Mouse (Mus musculus): Measurements from ENCODE around the gene Srrd. TPM values are rescaled to one million over a fixed set of nuclear protein-coding genes. Genes with fewer than 3 reads are reported as not detected.

Srrd gene
- 10 to 100 TPM in 25 of 26 experiments, 1 to 10 TPM in 1; 6.4 to 59.0 (median 34.5) TPM for total RNA-seq (2018; cell fraction: chromatin; rRNA removed)
- total RNA-seq (2018; cell fraction: cytosol; rRNA removed): 10 to 100 TPM in 23 of 26 experiments, 1 to 10 TPM in 3; 8.8 to 23.6 (median 16.0) TPM
- total RNA-seq (2018; cell fraction: nucleus; rRNA removed): 10 to 100 TPM; 13.0 to 55.0 (median 32.4) TPM
- polyA plus RNA-seq (2018): 10.4 to 27.3 TPM (median 21.2 TPM) in 3 replicates

DNA sequence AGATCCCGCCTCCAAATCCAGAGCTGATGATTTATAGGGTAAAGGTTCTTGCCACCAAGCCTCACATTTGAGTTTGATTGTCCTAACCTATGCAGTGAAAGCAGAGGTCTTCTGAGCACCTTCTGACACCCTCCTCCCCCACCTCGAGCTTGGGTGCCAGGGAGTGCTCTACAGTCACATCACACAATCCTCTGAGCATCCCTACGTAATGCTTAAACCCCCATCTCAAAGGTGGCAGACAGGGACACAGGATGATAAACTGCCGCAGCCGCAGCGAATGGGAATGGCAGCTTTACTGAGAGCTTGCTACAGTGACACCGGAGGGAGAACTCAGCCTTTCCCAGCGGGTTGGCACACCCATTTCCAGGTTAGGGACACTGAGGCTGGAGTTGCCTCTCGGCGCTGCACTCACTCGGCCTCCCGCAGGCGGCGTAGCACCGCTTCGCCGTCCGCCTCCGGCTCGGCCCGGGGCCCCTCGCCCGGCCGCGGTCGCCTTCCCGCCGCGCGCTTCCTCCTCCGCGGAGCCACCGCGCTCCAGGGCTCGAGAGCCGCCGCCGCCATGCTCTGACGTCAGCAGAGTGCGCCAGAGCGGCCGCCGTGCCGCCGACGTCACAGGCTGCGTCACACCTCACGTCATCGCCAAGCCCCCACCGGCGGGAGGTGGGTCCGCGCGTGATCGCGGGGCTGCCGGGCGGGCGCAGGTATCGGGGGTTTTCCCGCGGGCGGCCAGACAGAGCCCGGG lies at the start of gene Srrd, which contains the start of gene Hps4:
Gene Srrd, minus strand, starts transcription at position 578 of the 742 bp plus-strand sequence.
Gene Hps4, plus strand, starts transcription at position 621 of the 742 bp plus-strand sequence.
- peaks cover 35% of the 10 kb centered on the region for H3K79me2 ChIP-seq (ENCODE audit: inconsistent target)
- H3K27ac ChIP-seq: peak within 1 kb of the TSS; percentile 78
- H3K36me3 ChIP-seq (ENCODE audit: inconsistent target): peaks cover 33% of the 10 kb centered on the region
- H3K4me3 ChIP-seq (ENCODE audit: inconsistent target): peak within 1 kb of the TSS; percentile 89
- 4% methylated on average over 40 of the region's 64 CpGs for WGBS (ENCODE audit: missing documents)

DNA sequence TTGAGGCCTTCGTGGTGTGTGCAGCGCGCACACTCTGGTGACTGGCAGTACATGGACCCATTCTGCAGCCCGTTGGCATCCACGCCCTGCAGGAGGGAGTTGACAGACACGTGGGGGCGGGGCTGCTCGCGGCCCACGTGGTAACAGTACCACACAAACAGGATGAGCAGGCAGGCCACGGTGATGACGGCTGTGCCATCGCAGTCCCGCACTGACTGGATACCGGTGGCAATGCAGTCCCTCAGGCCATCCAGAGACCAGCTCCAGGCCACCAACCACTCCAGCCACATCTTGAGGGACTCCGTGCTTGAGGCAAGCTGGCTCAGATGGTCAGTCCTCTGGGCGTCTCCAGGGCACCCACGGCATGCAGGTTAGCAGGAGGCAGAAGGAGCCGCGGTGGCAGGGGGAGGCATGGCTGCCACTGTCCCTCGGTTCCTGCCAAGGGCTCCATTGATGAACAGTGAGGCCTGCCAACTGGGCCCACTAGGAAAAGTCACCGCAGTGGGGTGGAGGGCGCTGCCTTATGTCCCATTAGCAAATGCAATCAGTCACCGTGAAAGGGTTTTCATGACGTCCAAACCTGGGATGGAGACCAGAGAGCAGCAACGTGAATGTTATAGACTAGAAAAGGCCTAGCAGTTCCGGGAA lies 49.0 kb upstream of the Srrd start:
- H3K79me2 ChIP-seq (ENCODE audit: inconsistent target): no peaks in the 10 kb centered on the region
- no peaks in the 10 kb centered on the region for H3K36me3 ChIP-seq (ENCODE audit: inconsistent target)
- H3K4me3 ChIP-seq (ENCODE audit: inconsistent target): no peak overlapping the region
- 80% methylated on average over 27 of the region's 27 CpGs for WGBS (ENCODE audit: missing documents)
- no peak overlapping the region for H3K27ac ChIP-seq

DNA sequence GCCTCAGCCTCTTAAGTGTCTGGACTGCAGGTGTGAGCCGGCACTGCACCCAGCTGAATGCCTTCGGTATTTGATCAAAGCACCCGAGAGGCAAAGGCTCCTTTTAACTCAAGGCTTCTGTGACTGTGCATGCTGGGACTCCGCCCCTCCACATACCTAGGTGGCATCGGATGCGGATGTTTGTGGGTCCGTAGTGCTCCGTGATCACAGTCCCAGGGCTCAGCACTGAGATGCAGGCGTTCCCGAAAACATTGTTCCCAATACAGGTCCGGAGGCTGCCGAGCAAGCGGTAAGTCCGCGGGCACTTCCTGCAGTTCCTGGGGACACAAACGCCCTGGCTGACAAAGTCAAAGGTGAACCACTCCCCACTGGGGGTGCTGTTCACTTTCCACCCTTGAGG lies 48.2 kb upstream of the Srrd start:
- H3K27ac ChIP-seq: no peak overlapping the region
- no peaks in the 10 kb centered on the region for H3K79me2 ChIP-seq (ENCODE audit: inconsistent target)
- 68% methylated on average over 16 of the region's 16 CpGs for WGBS (ENCODE audit: missing documents)
- no peaks in the 10 kb centered on the region for H3K36me3 ChIP-seq (ENCODE audit: inconsistent target)
- no peak overlapping the region for H3K4me3 ChIP-seq (ENCODE audit: inconsistent target)

DNA sequence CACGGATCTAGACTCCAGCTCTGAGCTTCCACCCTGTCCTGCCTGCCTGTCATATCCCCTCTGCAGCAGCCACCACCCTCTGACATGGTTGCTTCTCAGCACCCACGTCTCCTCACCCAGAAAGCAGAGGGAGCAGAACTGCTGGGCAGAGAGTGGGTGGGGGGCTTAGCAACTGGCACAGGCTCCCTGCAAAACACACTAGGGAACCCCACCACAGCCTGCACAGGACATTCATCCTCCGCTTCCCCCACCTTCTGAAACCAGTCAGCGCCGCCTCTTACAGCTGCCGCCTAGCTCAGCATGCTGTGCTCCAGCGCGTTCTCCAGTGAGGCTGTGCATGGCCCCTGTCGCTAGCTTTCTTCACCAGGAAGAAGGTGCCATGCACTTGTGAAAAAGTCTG lies 46.5 kb upstream of the Srrd start:
- Histone ChIP-seq H3K36me3 (ENCODE audit: inconsistent target) (no peaks in the 10 kb centered on the region), H3K79me2 (ENCODE audit: inconsistent target) (no peaks in the 10 kb centered on the region), H3K4me3 (ENCODE audit: inconsistent target) (no peak overlapping the region), H3K27ac (no peak overlapping the region)
- 86% methylated on average over 9 of the region's 9 CpGs for WGBS (ENCODE audit: missing documents)

DNA sequence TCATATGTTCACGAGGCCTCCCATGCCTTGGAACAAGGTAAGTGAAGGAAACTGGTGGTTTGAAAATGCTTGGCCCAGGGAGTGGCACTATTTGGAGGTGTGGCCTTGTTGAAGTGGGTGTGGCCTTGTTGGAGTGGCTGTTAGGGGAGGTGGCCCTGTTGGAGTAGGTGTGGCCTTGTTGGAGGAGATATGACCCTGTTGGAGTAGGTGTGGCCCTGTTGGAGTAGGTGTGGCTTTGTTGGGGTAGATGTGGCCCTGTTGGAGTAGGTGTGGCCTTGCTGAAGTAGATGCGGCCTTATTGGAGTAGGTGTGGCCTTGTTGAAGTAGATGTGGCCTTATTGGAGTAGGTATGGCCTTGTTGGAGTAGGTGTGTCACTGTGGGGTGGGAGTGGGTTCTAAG lies 43.1 kb upstream of the Srrd start:
- no peaks in the 10 kb centered on the region for H3K36me3 ChIP-seq (ENCODE audit: inconsistent target)
- no peaks in the 10 kb centered on the region for H3K79me2 ChIP-seq (ENCODE audit: inconsistent target)
- H3K4me3 ChIP-seq (ENCODE audit: inconsistent target): no peak overlapping the region
- H3K27ac ChIP-seq: no peak overlapping the region
- 96% methylated on average over 2 of the region's 2 CpGs for WGBS (ENCODE audit: missing documents)

DNA sequence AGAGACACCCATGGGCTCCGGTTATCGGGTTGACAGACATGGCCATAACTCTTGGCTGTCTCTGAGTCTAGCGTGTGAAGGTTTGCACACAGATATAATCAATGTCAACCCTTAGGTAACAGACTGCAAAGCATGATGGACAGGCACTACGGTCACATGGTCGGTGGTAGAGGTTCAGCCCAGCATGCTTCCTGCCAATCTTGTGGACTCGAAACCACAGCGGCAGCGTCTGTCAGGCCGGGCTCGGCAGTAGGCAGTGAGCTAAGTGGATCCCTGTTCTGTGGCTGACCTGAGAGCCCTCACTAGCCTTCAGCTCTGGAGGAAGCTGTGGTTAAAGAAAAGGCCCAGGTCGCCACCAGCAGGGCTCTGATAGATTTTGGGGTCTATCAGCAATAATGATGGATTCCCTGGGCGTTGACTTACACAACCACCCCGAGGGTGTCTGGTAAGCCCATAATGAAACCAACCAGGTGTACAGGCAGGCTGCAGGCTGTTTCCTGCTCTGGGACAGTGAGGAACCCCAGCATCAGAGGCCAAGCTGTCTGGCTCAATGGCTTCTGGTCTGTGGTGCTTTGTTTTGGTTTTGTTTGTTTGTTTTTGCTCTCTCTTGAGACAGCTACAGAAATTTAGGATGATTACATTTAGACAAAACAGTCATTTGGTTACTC lies 42.1 kb upstream of the Srrd start:
- Histone ChIP-seq H3K4me3 (ENCODE audit: inconsistent target) (no peak overlapping the region), H3K36me3 (ENCODE audit: inconsistent target) (no peaks in the 10 kb centered on the region), H3K27ac (no peak overlapping the region), H3K79me2 (ENCODE audit: inconsistent target) (no peaks in the 10 kb centered on the region)
- 15% methylated on average over 13 of the region's 13 CpGs for WGBS (ENCODE audit: missing documents)

DNA sequence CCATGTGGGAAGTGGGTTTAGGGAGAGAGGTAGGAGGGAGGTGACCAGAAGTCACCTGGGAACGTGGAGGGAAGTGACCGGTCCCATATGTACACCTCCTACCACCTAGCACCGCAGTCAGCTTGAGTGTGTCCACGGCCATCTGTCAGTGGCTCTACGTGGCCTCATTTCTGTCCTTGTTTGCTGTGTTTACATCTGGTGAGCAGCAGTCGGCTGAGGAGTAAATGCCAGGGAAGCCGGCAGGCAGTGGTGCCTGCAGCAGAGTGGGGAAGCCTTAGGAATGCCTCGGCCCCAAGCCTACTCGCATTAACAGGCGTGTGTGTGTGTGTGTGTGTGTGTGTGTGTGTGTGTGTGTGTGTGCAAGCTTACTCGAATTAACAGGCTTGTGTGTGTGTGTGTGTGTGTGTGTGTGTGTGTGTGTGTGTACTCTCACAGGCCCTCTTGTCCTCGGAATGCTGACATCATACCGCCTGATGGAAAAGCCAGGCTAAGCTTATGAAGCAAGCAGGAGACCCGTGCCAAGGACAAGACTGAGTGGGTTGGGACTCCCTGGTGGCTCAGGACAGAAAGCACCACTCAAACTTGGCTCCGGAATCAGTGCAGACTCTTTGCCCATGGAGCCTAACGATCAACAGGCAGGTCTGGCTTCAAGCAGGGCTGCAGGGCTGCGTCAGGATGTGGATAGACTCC lies 39.9 kb upstream of the Srrd start:
- H3K79me2 ChIP-seq (ENCODE audit: inconsistent target): no peaks in the 10 kb centered on the region
- peaks cover 6% of the 10 kb centered on the region; the same call in 1 of the 2 replicates for H3K36me3 ChIP-seq (ENCODE audit: inconsistent target)
- H3K4me3 ChIP-seq (ENCODE audit: inconsistent target): no peak overlapping the region
- WGBS (ENCODE audit: missing documents): 85% methylated on average over 16 of the region's 17 CpGs
- no peak overlapping the region for H3K27ac ChIP-seq

DNA sequence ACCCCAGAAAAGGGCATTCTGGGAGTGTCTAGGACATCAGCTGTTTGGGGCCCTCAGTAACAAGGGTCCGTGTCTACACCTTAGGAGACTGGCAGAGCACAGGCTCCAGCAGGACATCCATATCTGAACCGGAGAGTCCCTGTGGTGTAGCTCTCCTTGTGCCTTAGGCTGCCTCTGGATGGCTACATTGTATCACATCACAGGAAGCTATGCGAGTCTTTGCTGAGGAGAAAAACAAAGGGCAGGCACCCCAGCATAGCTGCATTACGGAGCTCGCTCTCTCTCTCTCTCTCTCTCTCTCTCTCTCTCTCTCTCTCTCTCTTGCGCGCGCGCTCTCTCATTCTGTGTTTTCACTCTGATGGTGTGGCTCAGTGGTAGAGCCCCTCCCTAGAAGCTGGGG lies 39.2 kb upstream of the Srrd start:
- Histone ChIP-seq H3K4me3 (ENCODE audit: inconsistent target) (no peak overlapping the region), H3K27ac (no peak overlapping the region), H3K36me3 (ENCODE audit: inconsistent target) (peaks cover 13% of the 10 kb centered on the region; the same call in 1 of the 2 replicates), H3K79me2 (ENCODE audit: inconsistent target) (no peaks in the 10 kb centered on the region)
- 86% methylated on average over 6 of the region's 9 CpGs for WGBS (ENCODE audit: missing documents)

DNA sequence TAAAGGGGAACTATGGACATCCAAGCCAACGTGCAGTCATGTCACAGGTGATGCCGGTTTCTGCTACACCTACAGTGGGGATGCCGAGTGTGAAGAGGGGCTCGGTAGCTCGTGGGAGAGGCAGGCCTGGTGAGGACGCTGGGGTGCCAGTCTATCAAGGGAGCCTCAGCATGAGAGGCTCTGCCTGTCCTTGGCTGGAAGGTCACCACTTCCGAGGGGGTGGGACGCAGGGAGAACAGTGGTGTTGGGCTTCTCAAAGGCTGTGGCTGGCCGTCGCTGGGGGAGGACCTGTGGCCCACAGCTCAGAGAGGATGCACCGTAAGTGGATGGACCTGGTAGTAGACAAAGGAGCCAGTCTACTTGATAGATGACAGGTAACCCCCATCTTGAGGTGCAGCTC lies 38.3 kb upstream of the Srrd start:
- Histone ChIP-seq H3K79me2 (ENCODE audit: inconsistent target) (no peaks in the 10 kb centered on the region), H3K27ac (no peak overlapping the region), H3K4me3 (ENCODE audit: inconsistent target) (no peak overlapping the region), H3K36me3 (ENCODE audit: inconsistent target) (peaks cover 18% of the 10 kb centered on the region; the same call in 1 of the 2 replicates)
- WGBS (ENCODE audit: missing documents): 87% methylated on average over 11 of the region's 11 CpGs

DNA sequence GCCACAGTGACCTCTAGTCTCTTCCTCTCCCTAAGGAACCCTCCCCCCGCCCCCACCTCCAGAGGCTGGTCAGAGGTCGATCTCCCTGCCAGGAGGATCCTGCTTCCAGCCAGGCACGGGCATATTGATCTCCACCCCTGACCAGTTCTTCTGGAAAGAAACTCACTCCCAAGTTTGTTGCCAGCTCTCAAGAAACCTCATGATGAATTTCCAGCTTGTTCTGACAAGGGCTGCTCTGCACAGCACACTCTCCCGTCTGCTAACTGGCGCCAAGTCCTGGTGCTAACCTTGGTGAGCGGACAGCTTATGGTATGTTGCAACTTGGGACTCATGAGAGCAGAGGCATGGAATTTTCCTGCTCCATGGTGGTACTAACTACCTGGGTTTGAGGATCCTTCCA lies 35.9 kb upstream of the Srrd start:
- 98% methylated on average over 6 of the region's 6 CpGs for WGBS (ENCODE audit: missing documents)
- H3K79me2 ChIP-seq (ENCODE audit: inconsistent target): no peaks in the 10 kb centered on the region
- H3K36me3 ChIP-seq (ENCODE audit: inconsistent target): peaks cover 40% of the 10 kb centered on the region; the same call in 1 of the 2 replicates
- H3K27ac ChIP-seq: no peak overlapping the region
- no peak overlapping the region for H3K4me3 ChIP-seq (ENCODE audit: inconsistent target)

DNA sequence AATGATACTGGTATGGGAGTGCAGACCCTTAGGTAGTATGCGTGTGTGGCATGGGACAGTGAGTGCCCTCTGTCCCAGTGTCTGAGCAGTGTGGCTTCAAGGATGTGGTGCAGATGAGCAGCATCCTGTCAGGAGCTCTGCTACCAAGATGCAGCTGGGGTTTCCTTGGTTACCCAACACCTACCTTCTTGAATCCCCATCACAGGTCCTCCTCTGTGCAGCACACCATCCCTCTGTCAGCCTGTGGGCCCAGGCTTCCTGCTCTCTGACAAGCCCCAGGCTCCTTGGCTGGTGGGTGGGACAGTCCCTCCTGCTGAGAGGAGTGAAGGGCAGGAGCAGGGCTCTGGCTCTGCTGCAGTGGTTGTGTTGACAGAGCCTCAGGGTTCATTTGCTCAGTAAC lies 34.5 kb upstream of the Srrd start:
- peaks cover 54% of the 10 kb centered on the region; the same call in 1 of the 2 replicates for H3K36me3 ChIP-seq (ENCODE audit: inconsistent target)
- 100% methylated on average over 1 of the region's 1 CpGs for WGBS (ENCODE audit: missing documents)

DNA sequence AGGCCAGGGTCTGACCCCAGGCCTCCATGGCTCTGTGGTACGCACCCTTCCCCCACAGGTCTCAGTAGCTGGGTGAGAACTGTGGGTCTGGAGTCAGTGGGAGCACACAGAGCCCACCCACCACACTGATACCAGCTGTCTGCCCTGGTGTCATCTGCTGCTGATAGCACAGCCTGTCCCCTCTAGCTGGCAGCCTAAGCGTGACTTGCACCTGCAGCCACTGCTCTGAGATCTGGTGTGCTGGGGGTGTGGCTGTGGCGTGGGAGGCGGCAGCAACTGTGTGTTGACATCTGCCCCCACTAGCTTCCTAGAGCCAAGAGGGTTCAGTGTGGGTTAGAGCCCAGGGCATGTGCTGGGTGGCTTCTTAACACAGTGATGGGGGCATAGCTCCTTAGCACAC lies 33.3 kb upstream of the Srrd start:
- H3K4me3 ChIP-seq (ENCODE audit: inconsistent target): no peak overlapping the region
- no peak overlapping the region for H3K27ac ChIP-seq
- peaks cover 66% of the 10 kb centered on the region; the same call in 1 of the 2 replicates for H3K36me3 ChIP-seq (ENCODE audit: inconsistent target)
- no peaks in the 10 kb centered on the region for H3K79me2 ChIP-seq (ENCODE audit: inconsistent target)
- 88% methylated on average over 4 of the region's 4 CpGs for WGBS (ENCODE audit: missing documents)

More for the DNA sequence above, 34.5 kb upstream of the Srrd start:
- Histone ChIP-seq H3K27ac (no peak overlapping the region), H3K4me3 (ENCODE audit: inconsistent target) (no peak overlapping the region), H3K79me2 (ENCODE audit: inconsistent target) (no peaks in the 10 kb centered on the region)

DNA sequence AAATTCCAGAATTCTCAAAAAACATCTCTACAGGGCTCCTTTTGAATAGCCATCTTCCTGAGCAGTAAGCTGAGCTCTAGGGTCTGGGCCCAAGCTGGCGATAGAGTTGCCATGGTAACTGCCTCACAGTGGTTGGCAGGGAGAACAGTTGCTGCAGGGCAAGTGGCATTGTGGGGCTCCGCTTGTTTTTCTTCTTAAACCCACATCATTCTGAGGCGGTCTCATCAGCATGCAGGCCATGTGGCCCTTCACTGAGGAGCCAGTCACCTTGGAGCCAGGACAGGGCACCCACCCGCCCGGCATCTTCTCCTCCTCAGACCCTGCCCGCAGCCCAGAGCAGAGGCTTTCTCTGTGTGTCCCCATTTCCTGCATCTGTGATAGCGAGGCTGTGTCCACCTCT lies 29.1 kb upstream of the Srrd start:
- H3K27ac ChIP-seq: no peak overlapping the region
- no peaks in the 10 kb centered on the region for H3K79me2 ChIP-seq (ENCODE audit: inconsistent target)
- peaks cover 88% of the 10 kb centered on the region; the same call in 1 of the 2 replicates for H3K36me3 ChIP-seq (ENCODE audit: inconsistent target)
- H3K4me3 ChIP-seq (ENCODE audit: inconsistent target): no peak overlapping the region
- 97% methylated on average over 7 of the region's 7 CpGs for WGBS (ENCODE audit: missing documents)

DNA sequence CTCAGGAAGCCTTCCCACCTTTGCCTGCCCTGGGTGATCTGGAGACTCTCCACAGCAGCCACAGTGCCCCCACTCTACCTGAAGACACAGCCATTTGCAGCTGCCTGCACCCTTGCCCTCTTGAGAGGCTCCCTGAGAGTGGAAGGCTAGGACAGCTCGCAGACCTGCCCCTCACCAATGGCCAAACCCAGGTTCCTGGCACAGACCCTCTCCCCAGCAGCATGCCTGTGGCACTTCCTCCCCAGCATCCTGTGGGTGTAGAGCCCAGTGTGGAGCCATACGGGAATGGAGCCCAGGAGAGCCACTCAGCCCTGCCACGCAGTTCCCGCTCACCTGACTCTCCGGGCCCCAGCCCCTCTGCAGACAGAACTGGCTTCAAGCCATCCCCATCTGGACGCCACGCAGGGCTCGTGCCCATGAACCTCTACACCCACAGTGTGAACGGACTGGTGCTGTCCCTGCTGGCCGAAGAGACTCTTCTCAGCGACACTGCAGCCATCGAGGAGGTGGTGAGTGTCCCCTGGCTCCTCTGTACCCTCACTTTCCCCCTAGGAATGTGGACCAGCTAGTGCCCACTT lies 27.5 kb upstream of the Srrd start:
- H3K27ac ChIP-seq: no peak overlapping the region
- H3K36me3 ChIP-seq (ENCODE audit: inconsistent target): peaks cover 88% of the 10 kb centered on the region
- H3K4me3 ChIP-seq (ENCODE audit: inconsistent target): no peak overlapping the region
- WGBS (ENCODE audit: missing documents): 98% methylated on average over 12 of the region's 12 CpGs
- H3K79me2 ChIP-seq (ENCODE audit: inconsistent target): no peaks in the 10 kb centered on the region

Measured in macrophage (primary cell).